Comparison of ENCODE assay signal across 8 mouse cellular contexts in genomic region chr9:3023312-3023984, GRCm38 (mm10). TPM values are rescaled to one million over a fixed set of nuclear protein-coding genes. Genes with fewer than 3 reads are reported as not detected.
A peak's percentile ranks its signal among the peaks of the same experiment; 100 is the strongest.
DNase-seq lines count a peak whose midpoint lies in the region; ATAC-seq lines count a peak whose summit lies in the region.
"Not testable (repeated sequence)": the region's sequence is repeated elsewhere in the genome, so short reads cannot be mapped to it uniquely, and the experiment has no call there.

Gene Gm10718, plus strand, starts transcription at chr9:3023547.

- DNase-seq in adrenal gland, postnatal 10 days, result peak; percentile 10
- DNase-seq in gastrocnemius, postnatal 4 days (ENCODE audit: low spot score in 2 of 2), result peak; percentile 23 to 55
- DNase-seq in kidney, adult 9 months, result peak; percentile 50
- peak; percentile 4 to 14 for DNase-seq in layer of hippocampus, postnatal 10 days (ENCODE audit: low spot score in 2 of 2)
- DNase-seq in lung, postnatal 25 days (ENCODE audit: low spot score), result peak; percentile 50
- peak; percentile 88 for DNase-seq in spleen, adult 12 weeks (ENCODE audit: low spot score)
- peak; percentile 19 for DNase-seq in urinary bladder, postnatal 10 days (ENCODE audit: low spot score)

- not testable (repeated sequence) for ATAC-seq in erythroblast, adult 5-6 weeks (replicated peaks; ENCODE audit: low FRiP score, poor library complexity, severe bottlenecking)

RNA-seq across cellular contexts. Expression of gene Gm10718, which starts in this region (rescaled TPM):
- 1 to 10 TPM; 1.4 to 3.2 TPM for total RNA-seq in adrenal gland, postnatal 10 days (2021)
- 5.4 and 26.3 TPM in 2 replicates for total RNA-seq in erythroblast, adult 5-6 weeks (2015; ENCODE audit: low replicate concordance)
- total RNA-seq in erythroblast, adult 5-6 weeks (2017; ENCODE audit: low replicate concordance), result 27.9 and 81.7 TPM in 2 replicates
- total RNA-seq in gastrocnemius, postnatal 4 days (2021), result 1 to 10 TPM; 1.2 to 1.8 TPM
- total RNA-seq in layer of hippocampus, postnatal 10 days (2021), result 1 to 10 TPM in 1 of 2 experiments, under 1 TPM in 1; 0.91 to 1.1 TPM

Comparison
In these comparisons a context has a peak if more than half of its experiments do, and no peak if none do; other contexts are left out.
1. DNase-seq: peak in every context shown above with its lines; median percentile 88 in spleen, adult 12 weeks; 50 in kidney, adult 9 months; 50 in lung, postnatal 25 days; 39 in gastrocnemius, postnatal 4 days; 19 in urinary bladder, postnatal 10 days; 10 in adrenal gland, postnatal 10 days; 9 in layer of hippocampus, postnatal 10 days.